Mouse (Mus musculus) kidney, adult 2 months (tissue): ENCODE measurements around the gene Kif19a. TPM values are rescaled to one million over a fixed set of nuclear protein-coding genes. Genes with fewer than 3 reads are reported as not detected.

Experiments used
- DNase-seq: peaks from one replicate; pipeline ENCODE4 v3.0.0; 2021
- H3K27ac ChIP-seq: fragments of 200-500 bp; 2 replicates; pipeline ENCODE4 v1.5.1; 2012; ENCODE audit warnings: low read depth, low read length, control low read depth, inconsistent platforms; ENCODE audit not compliant: insufficient read depth
- H3K27me3 ChIP-seq: fragments of 200-500 bp; replicated peaks from 2 replicates; pipeline ENCODE4 v1.6.1; 2012; ENCODE audit warnings: mild to moderate bottlenecking, moderate library complexity, low read length, inconsistent platforms; ENCODE audit not compliant: control insufficient read depth, insufficient read depth
- H3K36me3 ChIP-seq: fragments of 200-500 bp; 2 replicates; pipeline ENCODE4 v1.6.1; 2012; ENCODE audit warnings: mild to moderate bottlenecking, moderate library complexity, low read length, inconsistent platforms; ENCODE audit not compliant: control insufficient read depth, insufficient read depth
- H3K4me1 ChIP-seq: fragments of 200-500 bp; 2 replicates; pipeline ENCODE4 v1.6.1; 2011; ENCODE audit warnings: low read length; ENCODE audit not compliant: control insufficient read depth, insufficient read depth
- H3K4me3 ChIP-seq: fragments of 200-500 bp; 2 replicates; pipeline ENCODE4 v1.5.1; 2011; ENCODE audit warnings: mild to moderate bottlenecking, low read depth, low read length, control low read depth; ENCODE audit not compliant: insufficient read depth
- CTCF ChIP-seq: fragments of 200-500 bp; conservative IDR thresholded peaks from 2 replicates; pipeline ENCODE4 v1.5.1; 2011; ENCODE audit warnings: low read depth, mild to moderate bottlenecking, control low read depth, low read length, moderate library complexity, mixed read lengths; ENCODE audit not compliant: insufficient read depth, insufficient read length
- POLR2A ChIP-seq: fragments of 200-500 bp; IDR thresholded peaks from one replicate; pipeline ENCODE4 v1.6.1; 2011; ENCODE audit warnings: low read depth, low read length, control low read depth
- WGBS: fragments of 180-500 bp; shearing (Covaris S2); methylation state at CpG from one replicate; pipeline ENCODE4 v1.1.7; 2018; 5-methylcytosine and 5-hydroxymethylcytosine counted together
- polyA plus RNA-seq: library from polyadenylated mRNA; depleted of rRNA; stranded (reverse); fragments of >200 nt; gene quantifications from 2 replicates; pipeline ENCODE4 v1.2.3, GENCODE M21; 2012

Kif19a gene
- polyA plus RNA-seq, 1 experiment, result 0.38 TPM

DNA sequence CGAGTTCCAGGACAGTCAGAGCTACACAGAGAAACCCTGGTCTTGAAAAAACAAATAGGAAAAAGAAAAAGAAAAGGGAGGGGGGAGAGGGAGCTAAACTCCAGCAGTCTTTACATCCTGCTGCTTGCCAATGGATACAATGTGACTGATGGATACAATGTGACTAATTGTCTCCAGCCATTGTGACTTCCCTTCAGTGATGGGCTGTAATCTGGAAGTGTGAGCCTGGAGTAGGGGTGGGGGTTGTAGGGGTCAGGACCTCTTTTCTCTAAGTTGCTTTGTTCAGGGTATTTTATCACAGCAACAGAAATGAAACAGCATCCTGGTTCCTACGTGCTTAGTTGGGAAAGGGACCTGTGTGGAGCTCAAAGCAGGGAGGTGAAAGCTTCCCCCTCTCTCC is 53.9 kb downstream of the Kif19a start:
- no peak overlapping the region for H3K4me3 ChIP-seq
- WGBS, result 78% methylated on average over 2 of the region's 2 CpGs
- DNase-seq, result no peak
- no peaks in the 10 kb centered on the region for H3K27me3 ChIP-seq
- H3K27ac ChIP-seq, result no peak overlapping the region
- H3K4me1 ChIP-seq, result peaks cover 17% of the 10 kb centered on the region; the same call in 1 of the 2 replicates
- TF ChIP-seq CTCF (no peak), POLR2A (no peak)
- H3K36me3 ChIP-seq, result no peaks in the 10 kb centered on the region

GRCm38 (mm10) chr11:114820444-114820843 is 55.3 kb downstream of the Kif19a start:
- DNase-seq, result no peak
- Histone ChIP-seq H3K4me3 (no peak overlapping the region), H3K27ac (no peak overlapping the region), H3K4me1 (peaks cover 17% of the 10 kb centered on the region; the same call in 1 of the 2 replicates), H3K36me3 (no peaks in the 10 kb centered on the region), H3K27me3 (no peaks in the 10 kb centered on the region)
- WGBS, result 55% methylated on average over 3 of the region's 3 CpGs
- TF ChIP-seq POLR2A, result no peak
- TF ChIP-seq CTCF, result no peak

- WGBS, result 46% methylated on average over 1 of the region's 1 CpGs
- Histone ChIP-seq H3K27ac (no peak overlapping the region), H3K4me1 (peaks cover 17% of the 10 kb centered on the region; the same call in 1 of the 2 replicates), H3K27me3 (no peaks in the 10 kb centered on the region), H3K36me3 (no peaks in the 10 kb centered on the region), H3K4me3 (no peak overlapping the region)
- DNase-seq, result no peak
- TF ChIP-seq POLR2A (no peak), CTCF (no peak)
Observed at GRCm38 (mm10) chr11:114821325-114821724, 56.1 kb downstream of the Kif19a start.

DNA sequence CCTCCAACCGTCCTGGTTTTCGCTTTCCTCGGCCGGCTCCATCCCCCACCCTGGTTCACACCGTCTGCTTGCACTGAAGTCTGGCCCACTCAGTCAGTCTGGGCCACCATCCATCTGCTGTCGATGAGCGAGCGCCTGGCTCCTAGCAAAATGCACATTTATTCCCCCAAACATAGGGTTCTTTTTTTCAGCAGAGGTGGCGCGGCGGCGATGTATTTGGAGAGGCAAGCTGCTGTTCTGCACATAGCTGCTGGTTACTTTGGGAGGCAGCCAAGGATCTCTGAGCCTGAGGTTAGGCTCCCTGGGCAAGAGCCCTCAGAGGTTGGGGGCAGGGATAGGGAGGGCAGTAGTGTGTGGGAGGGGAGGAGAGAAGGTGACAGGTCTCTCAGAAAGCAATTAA is 57.5 kb downstream of the Kif19a start:
- no peak overlapping the region for H3K4me3 ChIP-seq
- 40% methylated on average over 12 of the region's 12 CpGs for WGBS
- H3K4me1 ChIP-seq, result peaks cover 25% of the 10 kb centered on the region; the same call in 1 of the 2 replicates
- H3K27me3 ChIP-seq, result no peaks in the 10 kb centered on the region
- peak; percentile 90 for DNase-seq
- no peaks in the 10 kb centered on the region for H3K36me3 ChIP-seq
- H3K27ac ChIP-seq, result peak overlapping the region; percentile 55; the same call in 1 of the 2 replicates
- TF ChIP-seq POLR2A, result no peak
- TF ChIP-seq CTCF, result no peak

GRCm38 (mm10) chr11:114823199-114823725 is 58.1 kb downstream of the Kif19a start:
- peak overlapping the region; percentile 55 for H3K27ac ChIP-seq
- TF ChIP-seq POLR2A (no peak), CTCF (no peak)
- H3K4me3 ChIP-seq, result no peak overlapping the region
- DNase-seq, result no peak
- H3K4me1 ChIP-seq, result peaks cover 28% of the 10 kb centered on the region
- 18% methylated on average over 11 of the region's 11 CpGs for WGBS
- no peaks in the 10 kb centered on the region for H3K36me3 ChIP-seq
- no peaks in the 10 kb centered on the region for H3K27me3 ChIP-seq

DNA sequence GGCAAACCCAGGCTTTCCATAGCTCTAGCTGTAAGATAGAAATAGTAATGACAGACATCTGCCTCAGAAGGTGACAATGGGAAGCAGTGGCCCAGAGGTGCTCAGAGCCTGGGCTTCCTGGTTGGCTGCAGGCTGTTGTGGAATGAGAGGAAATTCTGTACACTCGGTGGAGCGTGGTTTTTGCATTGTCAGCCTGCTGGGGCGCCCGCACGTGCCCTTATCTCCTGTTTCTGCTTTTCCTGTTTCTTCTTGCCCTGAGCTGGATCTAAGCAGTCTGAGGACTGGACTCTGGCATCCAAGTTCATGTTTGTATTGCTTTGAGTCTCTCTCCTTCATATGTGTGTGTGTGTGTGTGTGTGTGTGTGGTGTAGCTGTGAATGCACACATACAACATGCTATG is 61.5 kb downstream of the Kif19a start:
- Histone ChIP-seq H3K27ac (peak overlapping the region; percentile 78), H3K36me3 (no peaks in the 10 kb centered on the region), H3K4me1 (peaks cover 44% of the 10 kb centered on the region)

GRCm38 (mm10) chr11:114829499-114830432 is 64.6 kb downstream of the Kif19a start:
- no peak for TF ChIP-seq POLR2A
- no peak for TF ChIP-seq CTCF

More for the DNA sequence above, 61.5 kb downstream of the Kif19a start:
- no peaks in the 10 kb centered on the region for H3K27me3 ChIP-seq
- TF ChIP-seq POLR2A, result no peak
- TF ChIP-seq CTCF, result no peak
- 6% methylated on average over 5 of the region's 5 CpGs for WGBS
- DNase-seq, result peak; percentile 90
- no peak overlapping the region for H3K4me3 ChIP-seq

More at GRCm38 (mm10) chr11:114829499-114830432, 64.6 kb downstream of the Kif19a start:
- H3K27ac ChIP-seq, result peak overlapping the region; percentile 92
- peaks cover 36% of the 10 kb centered on the region for H3K4me1 ChIP-seq
- 9% methylated on average over 24 of the region's 24 CpGs for WGBS
- H3K4me3 ChIP-seq, result peak overlapping the region; percentile 21
- H3K27me3 ChIP-seq, result no peaks in the 10 kb centered on the region
- H3K36me3 ChIP-seq, result no peaks in the 10 kb centered on the region
- peak; percentile 94 for DNase-seq
